Mouse (Mus musculus) cerebellum, adult (tissue): ENCODE results near the gene 5730522E02Rik.

ENCODE experiments used
- ATAC-seq: cut with Nextera tagmentation; 2 replicates; pipeline ENCODE4 v1.9.2; 2017; ENCODE audit warnings: mild to moderate bottlenecking, moderate library complexity, mixed read lengths; ENCODE audit not compliant: insufficient number of reproducible peaks, low FRiP score, low TSS enrichment

Gene 5730522E02Rik

DNA sequence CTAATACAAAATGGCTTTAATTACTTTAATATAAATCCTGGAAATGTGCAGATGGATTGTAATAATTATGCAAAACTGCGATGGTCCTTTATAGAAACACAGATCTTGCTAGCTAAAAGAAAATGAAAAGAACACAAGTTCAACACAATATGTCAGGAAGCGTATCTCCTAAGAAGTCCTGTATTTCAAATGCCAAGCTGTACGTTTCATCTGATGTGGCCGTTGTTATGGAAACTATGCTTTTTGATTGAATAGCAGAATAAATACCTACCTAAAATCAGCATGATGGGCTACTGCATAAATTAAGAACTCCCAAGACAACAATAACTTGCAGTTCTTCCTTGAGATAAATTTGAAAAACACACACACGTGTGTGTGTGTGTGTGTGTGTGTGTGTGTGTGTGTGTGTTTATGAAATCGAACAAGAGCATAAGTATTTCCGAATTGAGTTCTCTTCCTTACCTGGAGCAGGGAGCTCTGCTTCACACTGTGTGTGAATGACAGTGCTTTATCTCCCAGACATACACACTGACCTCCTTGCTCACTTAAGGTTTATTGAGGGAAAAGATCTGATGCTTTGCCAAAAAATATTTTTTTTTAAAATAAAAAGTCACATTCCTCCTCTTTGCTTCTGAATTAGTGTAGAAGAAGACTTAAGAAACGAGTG, 149.0 kb downstream of the 5730522E02Rik start:
- no peak for ATAC-seq

DNA sequence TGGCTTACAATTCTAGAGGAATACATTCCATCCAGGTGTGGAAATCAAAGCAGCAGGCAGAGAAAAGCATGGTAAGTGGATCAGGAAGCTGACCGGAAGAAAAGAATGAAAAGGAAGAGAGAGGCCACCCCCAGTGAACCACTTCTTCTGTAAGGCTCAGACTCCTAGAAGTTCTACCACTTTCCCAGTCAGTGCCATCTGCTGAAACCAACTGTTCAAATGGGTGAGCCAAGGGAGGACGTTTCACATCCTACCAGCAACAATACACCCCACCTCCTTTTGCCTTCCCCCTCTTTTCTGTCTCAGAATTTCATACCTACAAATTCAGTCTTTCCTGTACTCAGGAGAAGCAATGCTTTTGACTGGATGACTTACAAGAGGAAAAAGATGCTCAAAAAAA, 197.0 kb downstream of the 5730522E02Rik start:
- no peak for ATAC-seq

DNA sequence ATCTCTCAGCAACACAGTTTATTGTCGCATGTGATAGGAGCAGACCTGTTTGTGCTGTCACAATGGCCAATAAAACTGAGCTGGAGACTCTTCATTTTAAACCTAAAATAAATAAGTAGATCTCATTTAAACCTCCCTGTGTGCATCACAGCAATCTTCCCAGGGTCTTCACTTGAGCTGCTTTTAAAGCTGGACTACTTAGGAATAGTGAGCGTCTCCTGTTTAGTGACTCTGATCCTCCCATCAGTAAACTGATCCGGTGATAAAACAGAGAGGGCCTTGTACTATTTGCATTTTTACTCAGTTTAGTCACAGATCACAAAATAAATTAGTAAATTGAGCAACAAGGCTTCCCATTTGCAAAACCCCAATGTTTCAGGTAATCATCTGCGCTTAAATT, 206.5 kb downstream of the 5730522E02Rik start:
- no peak for ATAC-seq

GRCm38 (mm10) chr11:25999738-26000137, 210.8 kb downstream of the 5730522E02Rik start:
- no peak for ATAC-seq

- no peak for ATAC-seq
Measured at GRCm38 (mm10) chr11:25997469-25997868, 213.1 kb downstream of the 5730522E02Rik start.

- ATAC-seq, result no peak
Measured at GRCm38 (mm10) chr11:25994128-25994527, 216.4 kb downstream of the 5730522E02Rik start.

- no peak for ATAC-seq
Measured at GRCm38 (mm10) chr11:25992216-25992615, 218.3 kb downstream of the 5730522E02Rik start.

GRCm38 (mm10) chr11:25978736-25979276, 231.8 kb downstream of the 5730522E02Rik start:
- no peak for ATAC-seq

DNA sequence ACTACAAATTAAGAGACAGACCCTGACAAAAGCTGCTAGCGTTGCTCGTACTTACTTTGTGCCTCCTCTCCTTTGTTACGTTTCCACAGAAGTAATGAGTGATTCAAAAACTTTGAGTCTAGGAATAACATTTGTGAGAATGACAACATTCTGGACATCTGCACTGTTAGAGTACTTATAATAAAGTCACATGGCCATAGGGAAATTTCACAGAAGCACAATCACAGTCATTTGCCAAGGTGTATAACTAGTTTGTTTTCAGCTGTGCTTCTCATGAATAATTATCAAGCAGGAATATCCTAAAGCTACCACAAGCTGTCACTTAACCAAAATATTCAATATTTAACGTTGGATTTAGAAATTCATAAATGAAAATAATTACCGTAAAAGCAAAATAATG, 269.1 kb downstream of the 5730522E02Rik start:
- ATAC-seq, result no peak

GRCm38 (mm10) chr11:25940716-25941294, 269.8 kb downstream of the 5730522E02Rik start:
- no peak for ATAC-seq

- ATAC-seq, result no peak
Measured at GRCm38 (mm10) chr11:25926267-25926666, 284.3 kb downstream of the 5730522E02Rik start.

GRCm38 (mm10) chr11:25902321-25902720, 308.2 kb downstream of the 5730522E02Rik start:
- no peak for ATAC-seq

- ATAC-seq, result no peak
Measured at GRCm38 (mm10) chr11:25901666-25902065, 308.9 kb downstream of the 5730522E02Rik start.

- ATAC-seq, result no peak
Measured at GRCm38 (mm10) chr11:25893906-25894305, 316.7 kb downstream of the 5730522E02Rik start.

DNA sequence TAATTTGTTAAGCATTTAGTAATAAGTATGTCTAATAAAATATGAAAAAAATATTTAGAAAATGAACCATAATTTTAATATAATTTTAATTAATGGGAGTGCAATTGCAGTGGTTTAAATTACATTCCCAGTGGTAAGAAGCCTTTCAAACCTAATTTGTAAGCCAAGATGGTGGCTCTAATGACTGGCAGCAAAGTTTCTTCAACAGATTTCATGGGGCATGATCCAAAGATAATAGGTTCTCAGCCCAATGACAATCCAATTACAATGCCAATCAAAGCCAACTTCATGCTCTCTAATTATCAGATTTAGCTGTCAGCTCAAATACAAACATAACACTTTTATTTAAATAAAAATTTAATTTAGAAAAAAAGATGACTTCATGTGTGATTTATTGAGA, 337.6 kb downstream of the 5730522E02Rik start:
- no peak for ATAC-seq

DNA sequence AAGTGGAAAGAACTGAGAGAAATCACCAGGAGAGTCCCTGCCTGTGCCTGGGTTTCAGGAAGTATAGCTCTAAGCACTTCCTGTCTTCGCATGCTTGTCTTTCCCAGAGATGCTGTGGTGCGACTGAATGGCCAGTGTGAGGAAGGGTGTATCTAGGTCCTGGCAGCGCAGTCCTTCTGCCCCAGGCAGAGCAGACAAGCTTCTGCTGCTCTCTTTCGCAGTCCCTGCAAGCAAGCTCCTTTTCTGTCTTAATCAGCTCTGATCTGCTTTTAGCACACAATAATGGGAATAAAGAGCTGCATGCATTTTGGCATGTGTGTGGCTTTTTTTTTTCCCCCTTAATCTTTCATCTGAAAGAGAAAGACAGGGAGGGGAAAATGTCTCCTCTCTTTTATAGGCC, 338.2 kb downstream of the 5730522E02Rik start:
- ATAC-seq, result no peak

DNA sequence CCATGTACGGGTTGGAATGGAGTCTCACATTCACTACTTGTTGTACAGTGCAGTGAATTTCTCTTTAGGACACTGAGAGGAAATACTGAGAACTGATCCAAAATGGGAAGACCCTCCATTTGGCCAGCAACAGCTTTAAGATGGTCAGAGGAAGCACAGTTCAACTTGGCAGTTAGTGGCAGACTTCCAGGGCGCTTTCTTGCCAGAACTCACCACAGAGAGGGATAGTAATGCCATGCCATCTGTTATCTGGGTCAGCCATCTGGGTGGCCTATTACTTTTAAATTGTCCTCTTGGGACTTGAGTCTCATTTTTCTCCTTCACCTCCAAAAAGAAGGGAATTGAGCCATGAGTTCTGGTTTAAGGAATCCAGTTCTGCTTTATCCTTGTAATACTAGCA, 344.3 kb downstream of the 5730522E02Rik start:
- 0 out of 2 replicates have a peak, but pooled peaks have one; percentile 36 for ATAC-seq

- peak; percentile 75; the same call in 1 of the 2 replicates for ATAC-seq
Measured at GRCm38 (mm10) chr11:25862686-25863085, 347.9 kb downstream of the 5730522E02Rik start.

DNA sequence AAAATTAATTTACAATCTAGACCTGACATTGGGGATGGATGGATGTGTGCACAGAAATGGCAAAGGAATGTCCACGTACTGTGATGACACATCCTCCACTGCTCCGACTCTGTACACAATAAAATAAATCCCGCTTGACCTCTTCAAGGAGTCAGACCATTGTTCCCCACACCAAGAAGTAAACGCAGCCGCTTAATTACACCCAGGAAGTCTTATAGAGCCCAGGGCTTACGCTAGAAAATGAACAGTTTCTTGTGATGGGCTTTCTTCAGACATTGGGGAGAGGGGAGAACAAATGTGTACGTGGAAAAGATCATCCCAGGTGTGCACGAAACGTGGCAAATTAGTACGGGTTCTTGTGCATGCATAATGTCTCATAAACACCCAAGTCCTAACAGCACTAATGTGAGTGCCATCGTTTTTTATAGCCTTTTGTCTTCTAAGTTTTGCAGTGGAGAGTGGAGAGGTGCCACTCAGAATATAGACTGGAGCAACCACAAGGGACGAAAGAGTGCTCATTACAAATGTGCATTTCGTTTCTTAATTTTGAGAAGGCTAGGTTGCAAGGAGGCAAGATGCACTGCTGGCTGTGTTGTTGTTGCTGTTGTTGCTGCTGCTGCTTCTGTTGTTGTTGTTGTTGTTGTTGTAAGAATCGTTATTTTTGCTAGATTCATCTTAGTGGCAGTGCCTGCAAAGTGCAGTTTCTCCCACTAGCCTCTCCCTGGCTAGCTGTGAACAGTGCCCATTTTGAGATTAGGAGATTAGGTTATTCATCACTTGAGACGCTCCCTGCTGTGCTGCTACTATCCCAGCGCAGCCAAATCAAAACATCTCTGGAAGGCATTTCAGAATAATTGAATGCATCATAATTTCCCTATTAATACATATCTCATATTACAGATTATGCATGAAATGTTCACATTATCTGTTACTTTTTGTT, 353.7 kb downstream of the 5730522E02Rik start:
- ATAC-seq, result no peak

DNA sequence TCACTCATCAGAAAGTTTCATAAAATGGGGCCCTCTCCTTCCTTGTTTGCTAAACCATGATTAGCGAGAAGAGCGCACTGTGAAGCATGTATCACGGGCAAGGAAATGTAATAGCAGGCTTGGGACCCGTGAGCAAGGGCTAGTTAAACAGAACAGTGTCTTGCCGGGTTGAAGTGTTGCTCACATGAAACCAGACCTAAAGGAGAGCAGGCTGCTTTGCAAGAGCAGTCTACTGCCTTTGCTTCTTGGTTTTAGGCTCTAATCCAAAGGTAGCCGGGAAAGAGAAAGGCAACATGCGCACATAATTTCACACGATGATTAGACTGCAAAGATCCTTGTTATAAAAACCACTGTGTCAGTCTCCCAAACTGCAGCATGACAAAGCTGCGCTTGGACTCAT, 354.8 kb downstream of the 5730522E02Rik start:
- ATAC-seq, result no peak

- ATAC-seq, result no peak
Measured at GRCm38 (mm10) chr11:25854216-25854615, 356.3 kb downstream of the 5730522E02Rik start.
